Mouse (Mus musculus): ENCODE measurements at regions not wholly inside any gene's neighbourhood (a gene's known extent, or its start where the extent isn't known, plus 50 kb on each side); places are given as distances from the start of the nearest gene placed in this dataset.

GRCm38 (mm10) chr14:95949512-95949911 is 68.5 kb downstream of the 4921530L21Rik start:
- no peak overlapping the region for H3K4me3 ChIP-seq
- peak; percentile 59 for TF ChIP-seq CTCF (IDR thresholded peaks at IDR 0.05)
- no peak overlapping the region for H3K27ac ChIP-seq
- DNase-seq (ENCODE audit: extremely low spot score in 1 of 2, low spot score in 2 of 2) = no peak
- intact Hi-C loops (cut with DNase I) = loop anchor here (1.0 kb wide), 1 partner anchor 959 kb away; no protein-coding TSS in a partner anchor

- DNase-seq (ENCODE audit: extremely low spot score in 1 of 2, low spot score in 2 of 2) = no peak
- no peak overlapping the region for H3K4me3 ChIP-seq
- no peak overlapping the region for H3K27ac ChIP-seq
- intact Hi-C loops (cut with DNase I) = no loop called here
- TF ChIP-seq CTCF (IDR thresholded peaks at IDR 0.05) = no peak
Measured at GRCm38 (mm10) chr14:95956056-95956729, 75.1 kb downstream of the 4921530L21Rik start.

- Histone ChIP-seq H3K27ac (no peak overlapping the region), H3K4me3 (no peak overlapping the region)
- peak in 1 of 2 experiments; percentile 11 for DNase-seq (ENCODE audit: extremely low spot score in 1 of 2, low spot score in 2 of 2)
- intact Hi-C loops (cut with DNase I) = loop anchor here (10.0 kb wide), 1 partner anchor 921 kb away; no protein-coding TSS in a partner anchor
- peak; percentile 54 for TF ChIP-seq CTCF (IDR thresholded peaks at IDR 0.05)
Measured at GRCm38 (mm10) chr14:95984021-95984420, 103.0 kb downstream of the 4921530L21Rik start.

GRCm38 (mm10) chr14:95998356-95998755 is 117.3 kb downstream of the 4921530L21Rik start:
- Histone ChIP-seq H3K4me3 (no peak overlapping the region), H3K27ac (no peak overlapping the region)
- DNase-seq (ENCODE audit: extremely low spot score in 1 of 2, low spot score in 2 of 2) = no peak
- TF ChIP-seq CTCF (IDR thresholded peaks at IDR 0.05) = no peak
- intact Hi-C loops (cut with DNase I) = no loop called here

GRCm38 (mm10) chr14:96021646-96022045 is 140.6 kb downstream of the 4921530L21Rik start:
- TF ChIP-seq CTCF (IDR thresholded peaks at IDR 0.05) = no peak
- no peak for DNase-seq (ENCODE audit: extremely low spot score in 1 of 2, low spot score in 2 of 2)
- Histone ChIP-seq H3K27ac (no peak overlapping the region), H3K4me3 (no peak overlapping the region)
- intact Hi-C loops (cut with DNase I) = no loop called here
